ENCODE assay signal across 19 mouse cellular contexts in the genomic region with DNA sequence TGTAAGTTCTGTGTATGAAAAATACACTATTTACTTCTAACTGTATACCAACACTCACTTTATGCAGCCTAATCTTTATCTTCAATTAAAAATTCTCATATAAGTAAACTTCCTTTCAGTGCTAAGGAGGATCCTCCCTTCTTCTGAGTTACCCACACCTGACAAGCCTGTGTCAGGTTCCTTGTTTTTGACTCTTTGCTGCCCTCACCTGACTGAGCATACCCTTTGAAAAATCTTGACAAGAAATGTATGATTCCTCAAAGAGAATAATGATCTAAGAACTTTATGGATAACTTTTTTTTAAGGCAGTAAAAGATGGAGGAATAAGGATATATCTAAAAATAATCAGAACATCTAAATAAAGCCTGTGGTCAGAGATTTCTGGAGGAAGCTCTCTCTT.
DNase-seq lines count a peak whose midpoint lies in the region; ATAC-seq and TF ChIP-seq lines count a peak whose summit lies in the region.
"Had no signal": no experiment of that assay in that cellular context is flagged by ENCODE, and none has a peak within 500 bp of the region (broad histone marks: within the 10 kb centered on the region; RNA-seq: fewer than 3 reads in every experiment).

No protein-coding gene starts in this region.

- no peak overlapping the region for H3K4me2 ChIP-seq in heart, postnatal 0 days (ENCODE audit: low read depth, low read length)
- H3K4me2 ChIP-seq in midbrain, postnatal 0 days (ENCODE audit: low read depth, low read length, poor library complexity, severe bottlenecking), result no peak overlapping the region
- no peak overlapping the region for H3K4me2 ChIP-seq in midbrain, embryonic 13.5 days (replicated peaks)
- H3K4me2 ChIP-seq: heart, embryonic 13.5 days; limb, embryonic 13.5 days; liver, embryonic 15.5 days; neural tube, embryonic 12.5 days had no signal

- no peaks in the 10 kb centered on the region for H3K36me3 ChIP-seq in heart, postnatal 0 days (replicated peaks; ENCODE audit: control insufficient read depth, insufficient read depth, low read length)
- no peaks in the 10 kb centered on the region for H3K36me3 ChIP-seq in heart, adult 2 months (ENCODE audit: control insufficient read depth, insufficient read depth, low read length)
- no peaks in the 10 kb centered on the region for H3K36me3 ChIP-seq in midbrain, postnatal 0 days (ENCODE audit: insufficient read depth, low read length)
- H3K36me3 ChIP-seq in midbrain, embryonic 13.5 days, result no peaks in the 10 kb centered on the region
- H3K36me3 ChIP-seq: heart, embryonic 13.5 days; limb, embryonic 13.5 days; liver, embryonic 15.5 days; neural tube, embryonic 12.5 days had no signal

- intact Hi-C loops in heart, adult 2 months (cut with DNase I), result no loop called here

- H3K9me3 ChIP-seq in heart, postnatal 0 days (replicated peaks; ENCODE audit: control insufficient read depth, low read length), result no peaks in the 10 kb centered on the region
- no peaks in the 10 kb centered on the region for H3K9me3 ChIP-seq in midbrain, postnatal 0 days (ENCODE audit: low read length)
- no peaks in the 10 kb centered on the region for H3K9me3 ChIP-seq in midbrain, embryonic 13.5 days
- H3K9me3 ChIP-seq: heart, embryonic 13.5 days; limb, embryonic 13.5 days; liver, embryonic 15.5 days; megakaryocyte, embryonic 14.5 days; neural tube, embryonic 12.5 days had no signal

- no peaks in the 10 kb centered on the region for H3K27me3 ChIP-seq in heart, postnatal 0 days (ENCODE audit: control insufficient read depth, insufficient read depth, low read length)
- no peaks in the 10 kb centered on the region for H3K27me3 ChIP-seq in heart, adult 2 months (ENCODE audit: control insufficient read depth, insufficient read depth, low read length)
- H3K27me3 ChIP-seq in midbrain, postnatal 0 days (ENCODE audit: insufficient read depth, low read length), result no peaks in the 10 kb centered on the region
- H3K27me3 ChIP-seq in midbrain, embryonic 13.5 days, result no peaks in the 10 kb centered on the region
- H3K27me3 ChIP-seq: CH12.LX; heart, embryonic 13.5 days; limb, embryonic 13.5 days; liver, embryonic 15.5 days; megakaryocyte, embryonic 14.5 days; neural tube, embryonic 12.5 days had no signal

- no peaks in the 10 kb centered on the region for H3K4me1 ChIP-seq in heart, postnatal 0 days (ENCODE audit: control insufficient read depth, insufficient read depth)
- no peaks in the 10 kb centered on the region for H3K4me1 ChIP-seq in heart, adult 2 months (ENCODE audit: control insufficient read depth, insufficient read depth, low read length)
- H3K4me1 ChIP-seq in midbrain, postnatal 0 days (ENCODE audit: insufficient read depth, low read length), result no peaks in the 10 kb centered on the region
- H3K4me1 ChIP-seq in midbrain, embryonic 13.5 days (replicated peaks), result no peaks in the 10 kb centered on the region
- H3K4me1 ChIP-seq in cortical plate, adult 2 months (ENCODE audit: control insufficient read depth, insufficient read depth, low read length), result no peaks in the 10 kb centered on the region
- H3K4me1 ChIP-seq: heart, embryonic 13.5 days; limb, embryonic 13.5 days; liver, embryonic 15.5 days; megakaryocyte, embryonic 14.5 days; neural tube, embryonic 12.5 days had no signal

- no peak overlapping the region for H3K9ac ChIP-seq in heart, postnatal 0 days (replicated peaks; ENCODE audit: low read depth, low read length)
- no peak overlapping the region for H3K9ac ChIP-seq in heart, adult 2 months (ENCODE audit: low read depth, low read length)
- no peak overlapping the region for H3K9ac ChIP-seq in midbrain, postnatal 0 days (replicated peaks; ENCODE audit: low read length, poor library complexity, severe bottlenecking)
- H3K9ac ChIP-seq in midbrain, embryonic 13.5 days (replicated peaks), result no peak overlapping the region
- H3K9ac ChIP-seq: heart, embryonic 13.5 days; limb, embryonic 13.5 days; liver, embryonic 15.5 days; neural tube, embryonic 12.5 days had no signal

- TF ChIP-seq CTCF in heart, postnatal 0 days (IDR thresholded peaks at IDR 0.05; ENCODE audit: low read depth), result 0 out of 2 replicates have a peak, but pooled peaks have one; percentile 2
- no peak for TF ChIP-seq CTCF in heart, adult 2 months (IDR thresholded peaks at IDR 0.05)
- peak; percentile 55 for TF ChIP-seq CTCF in midbrain, postnatal 0 days (IDR thresholded peaks at IDR 0.05)
- TF ChIP-seq CTCF in cortical plate, adult 2 months (IDR thresholded peaks at IDR 0.05; ENCODE audit: extremely low read depth, insufficient read depth, low read length), result peak; percentile 25; the same call in 1 of the 2 replicates

- H3K79me2 ChIP-seq in heart, adult 2 months (replicated peaks; ENCODE audit: control insufficient read depth, insufficient read depth, low read length), result no peaks in the 10 kb centered on the region

- no peak for ATAC-seq in heart, postnatal 0 days (ENCODE audit: insufficient read depth, low read depth)
- ATAC-seq in midbrain, postnatal 0 days (ENCODE audit: low FRiP score), result no peak
- ATAC-seq in midbrain, embryonic 13.5 days, result no peak

- DNase-seq in heart, postnatal 0 days (ENCODE audit: low spot score), result no peak
- DNase-seq in heart, adult 2 months, result no peak
- DNase-seq in midbrain, postnatal 0 days (ENCODE audit: low spot score), result peak; percentile 13
- DNase-seq in MEL-GATA-1-ER (ENCODE audit: extremely low read depth, low read depth) (peak; percentile 2), liver (no peak)
- no peak for DNase-seq in spleen, postnatal 14 days (ENCODE audit: low spot score in 2 of 2)
- DNase-seq: cerebellum, adult 11-12 months; heart, postnatal 4 days; kidney, adult 2 months; kidney, postnatal 25 days; lung, postnatal 14 days had no signal

- no peak for TF ChIP-seq EP300 in heart, postnatal 0 days (IDR thresholded peaks at IDR 0.05; ENCODE audit: low read depth)
- no peak for TF ChIP-seq EP300 in heart, adult 2 months (IDR thresholded peaks at IDR 0.05; ENCODE audit: insufficient read depth, low read depth, low read length)

- TF ChIP-seq POLR2A in heart, adult 2 months (IDR thresholded peaks at IDR 0.05; ENCODE audit: insufficient read depth, low read depth, low read length), result no peak
- no peak for TF ChIP-seq POLR2A in cortical plate, adult 2 months (IDR thresholded peaks at IDR 0.05; ENCODE audit: extremely low read depth, insufficient read depth, low read length)

- no peak overlapping the region for H3K27ac ChIP-seq in heart, postnatal 0 days (ENCODE audit: low read depth)
- no peak overlapping the region for H3K27ac ChIP-seq in heart, adult 2 months
- no peak overlapping the region for H3K27ac ChIP-seq in midbrain, postnatal 0 days (ENCODE audit: low read depth, low read length)
- H3K27ac ChIP-seq in midbrain, embryonic 13.5 days, result no peak overlapping the region
- no peak overlapping the region for H3K27ac ChIP-seq in cortical plate, adult 2 months (ENCODE audit: insufficient read depth, low read length)
- H3K27ac ChIP-seq: heart, embryonic 13.5 days; limb, embryonic 13.5 days; liver, embryonic 15.5 days; neural tube, embryonic 12.5 days had no signal

- H3K4me3 ChIP-seq in heart, postnatal 0 days (ENCODE audit: low read depth, low read length), result no peak overlapping the region
- no peak overlapping the region for H3K4me3 ChIP-seq in heart, adult 2 months
- H3K4me3 ChIP-seq in midbrain, postnatal 0 days (ENCODE audit: low read depth, low read length), result no peak overlapping the region
- no peak overlapping the region for H3K4me3 ChIP-seq in midbrain, embryonic 13.5 days (replicated peaks)
- no peak overlapping the region for H3K4me3 ChIP-seq in cortical plate, adult 2 months (ENCODE audit: insufficient read depth, low read length)
- H3K4me3 ChIP-seq: heart, embryonic 13.5 days; limb, embryonic 13.5 days; liver, embryonic 15.5 days; megakaryocyte, embryonic 14.5 days; neural tube, embryonic 12.5 days had no signal

Comparison
In these comparisons a context has a peak if more than half of its experiments do, and no peak if none do; other contexts are left out.
1. DNase-seq: peak in midbrain, postnatal 0 days (single experiment) and MEL-GATA-1-ER (single experiment); none in heart, postnatal 0 days (single experiment), heart, adult 2 months (0 of 2), liver (single experiment) and spleen, postnatal 14 days (0 of 2).